Mouse (Mus musculus): ENCODE results near the gene Slc51a.
"Not testable (repeated sequence)": the region's sequence is repeated elsewhere in the genome, so short reads cannot be mapped to it uniquely, and the experiment has no call there.

The Slc51a gene

GRCm38 (mm10) chr16:32472276-32473015 lies 15.2 kb downstream of the Slc51a start:
- CTCF ChIA-PET: no interaction called here

GRCm38 (mm10) chr16:32469404-32470105 lies 18.1 kb downstream of the Slc51a start:
- CTCF ChIA-PET: no interaction called here

GRCm38 (mm10) chr16:32468488-32468887 lies 19.2 kb downstream of the Slc51a start:
- CTCF ChIA-PET: no interaction called here

- CTCF ChIA-PET: no interaction called here
Measured at GRCm38 (mm10) chr16:32464908-32465307, 22.8 kb downstream of the Slc51a start.

- CTCF ChIA-PET: no interaction called here
Measured at GRCm38 (mm10) chr16:32463426-32463825, 24.3 kb downstream of the Slc51a start.

GRCm38 (mm10) chr16:32462950-32463349 lies 24.7 kb downstream of the Slc51a start:
- CTCF ChIA-PET: no interaction called here

GRCm38 (mm10) chr16:32461713-32462112 lies 26.0 kb downstream of the Slc51a start:
- CTCF ChIA-PET: no interaction called here

- CTCF ChIA-PET: no interaction called here
Measured at GRCm38 (mm10) chr16:32460518-32460917, 27.2 kb downstream of the Slc51a start.

- CTCF ChIA-PET: no interaction called here
Measured at GRCm38 (mm10) chr16:32457589-32458386, 29.9 kb downstream of the Slc51a start.

GRCm38 (mm10) chr16:32456761-32457160 lies 30.9 kb downstream of the Slc51a start:
- CTCF ChIA-PET: no interaction called here

- CTCF ChIA-PET: no interaction called here
Measured at GRCm38 (mm10) chr16:32456086-32456485, 31.6 kb downstream of the Slc51a start.

- CTCF ChIA-PET: no interaction called here
Measured at GRCm38 (mm10) chr16:32454646-32455045, 33.0 kb downstream of the Slc51a start.

- CTCF ChIA-PET: no interaction called here
Measured at GRCm38 (mm10) chr16:32453102-32453501, 34.6 kb downstream of the Slc51a start.

- CTCF ChIA-PET: no interaction called here
Measured at GRCm38 (mm10) chr16:32450133-32450532, 37.5 kb downstream of the Slc51a start.

GRCm38 (mm10) chr16:32449665-32450064 lies 38.0 kb downstream of the Slc51a start:
- CTCF ChIA-PET: no interaction called here

- CTCF ChIA-PET: interaction anchor here (1.6 kb wide), 1 partner anchor 13 kb away, joined by 11 read pairs; no protein-coding TSS in a partner anchor
Measured at GRCm38 (mm10) chr16:32446563-32447138, 41.0 kb downstream of the Slc51a start.

- CTCF ChIA-PET: interaction anchor here (1.6 kb wide), 1 partner anchor 12 kb away, joined by 11 read pairs; no protein-coding TSS in a partner anchor
Measured at GRCm38 (mm10) chr16:32445558-32445957, 42.1 kb downstream of the Slc51a start.

- CTCF ChIA-PET: not testable (repeated sequence)
Measured at GRCm38 (mm10) chr16:32444615-32445014, 43.1 kb downstream of the Slc51a start.

- CTCF ChIA-PET: no interaction called here
Measured at GRCm38 (mm10) chr16:32441432-32441831, 46.2 kb downstream of the Slc51a start.

GRCm38 (mm10) chr16:32437266-32437665 lies 50.4 kb downstream of the Slc51a start:
- CTCF ChIA-PET: no interaction called here

- CTCF ChIA-PET: no interaction called here
Measured at GRCm38 (mm10) chr16:32436657-32437056, 51.0 kb downstream of the Slc51a start.

GRCm38 (mm10) chr16:32434691-32435090 lies 53.0 kb downstream of the Slc51a start:
- CTCF ChIA-PET: interaction anchor here (1.8 kb wide), 1 partner anchor 11 kb away, joined by 11 read pairs; no protein-coding TSS in a partner anchor

Data from spleen, embryonic (tissue).